ENCODE assay signal across 26 mouse cellular contexts in the genomic region with DNA sequence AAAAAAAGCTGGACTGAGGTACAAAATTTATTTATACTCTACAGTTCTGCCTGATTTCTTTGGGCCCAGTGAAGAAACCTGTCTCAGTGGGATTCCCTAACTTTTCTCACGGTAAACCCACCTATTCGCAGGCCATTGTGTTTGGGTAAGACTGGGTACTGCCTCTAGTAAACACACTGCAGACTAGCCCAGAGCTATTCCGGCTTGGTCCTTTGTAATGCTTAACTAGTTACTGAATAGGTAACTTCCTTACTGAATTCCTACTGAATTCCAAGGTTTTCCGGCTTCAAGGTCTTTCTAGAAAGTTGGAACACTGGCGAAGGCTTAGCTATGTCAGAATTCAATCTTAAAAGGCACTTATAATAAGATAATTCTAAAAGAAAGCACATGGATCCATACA.
"Had no signal": no experiment of that assay in that cellular context is flagged by ENCODE, and none has a peak within 500 bp of the region (broad histone marks: within the 10 kb centered on the region; RNA-seq: fewer than 3 reads in every experiment).

No protein-coding gene starts in this region.

- H3K9me3 ChIP-seq: heart, embryonic 10.5 days; hindbrain, embryonic 10.5 days; hindbrain, embryonic 13.5 days; hindbrain, embryonic 15.5 days; limb, embryonic 10.5 days; limb, embryonic 12.5 days; liver, embryonic 13.5 days; liver, embryonic 15.5 days had no signal

- DNase-seq: gastrocnemius, postnatal 14 days; gastrocnemius, postnatal 36 days; heart, adult 11 months; heart, adult 2 months; heart, postnatal 10 days; heart, postnatal 4 days; kidney, adult 18-20 months; kidney, adult 8-10 months; kidney, postnatal 10 days; kidney, postnatal 25 days; kidney, postnatal 4 days; liver; liver, embryonic 13.5 days had no signal

- H3K27me3 ChIP-seq: heart, embryonic 12.5 days; hindbrain, embryonic 13.5 days; hindbrain, embryonic 15.5 days; limb, embryonic 12.5 days; liver, embryonic 13.5 days; liver, embryonic 15.5 days had no signal

- H3K4me1 ChIP-seq: heart, embryonic 10.5 days; heart, embryonic 12.5 days; hindbrain, embryonic 10.5 days; hindbrain, embryonic 13.5 days; hindbrain, embryonic 15.5 days; limb, embryonic 10.5 days; limb, embryonic 12.5 days; liver, embryonic 13.5 days; liver, embryonic 15.5 days had no signal

- H3K9ac ChIP-seq: heart, embryonic 12.5 days; hindbrain, embryonic 13.5 days; hindbrain, embryonic 15.5 days; limb, embryonic 12.5 days; liver, embryonic 13.5 days; liver, embryonic 15.5 days had no signal

- ATAC-seq: hindbrain, postnatal 0 days; intestine, postnatal 0 days had no signal

- H3K36me3 ChIP-seq: heart, embryonic 10.5 days; heart, embryonic 12.5 days; hindbrain, embryonic 10.5 days; hindbrain, embryonic 13.5 days; hindbrain, embryonic 15.5 days; limb, embryonic 10.5 days; limb, embryonic 12.5 days; liver, embryonic 13.5 days; liver, embryonic 15.5 days had no signal

- H3K4me2 ChIP-seq: heart, embryonic 12.5 days; hindbrain, embryonic 13.5 days; hindbrain, embryonic 15.5 days; limb, embryonic 12.5 days; liver, embryonic 11.5 days; liver, embryonic 13.5 days; liver, embryonic 15.5 days had no signal

- H3K4me3 ChIP-seq: heart, adult 2 months; heart, embryonic 10.5 days; heart, embryonic 12.5 days; hindbrain, embryonic 10.5 days; hindbrain, embryonic 13.5 days; hindbrain, embryonic 15.5 days; layer of hippocampus, adult 2 months; left cerebral cortex, adult 2 months; limb, embryonic 10.5 days; limb, embryonic 12.5 days; liver, embryonic 13.5 days; liver, embryonic 15.5 days had no signal

- H3K27ac ChIP-seq: heart, adult 2 months; heart, embryonic 10.5 days; hindbrain, embryonic 10.5 days; hindbrain, embryonic 13.5 days; hindbrain, embryonic 15.5 days; hindbrain, postnatal 0 days; layer of hippocampus, adult 2 months; left cerebral cortex, adult 2 months; limb, embryonic 10.5 days; limb, embryonic 12.5 days; liver, embryonic 13.5 days; liver, embryonic 15.5 days had no signal
